In the genomic region with DNA sequence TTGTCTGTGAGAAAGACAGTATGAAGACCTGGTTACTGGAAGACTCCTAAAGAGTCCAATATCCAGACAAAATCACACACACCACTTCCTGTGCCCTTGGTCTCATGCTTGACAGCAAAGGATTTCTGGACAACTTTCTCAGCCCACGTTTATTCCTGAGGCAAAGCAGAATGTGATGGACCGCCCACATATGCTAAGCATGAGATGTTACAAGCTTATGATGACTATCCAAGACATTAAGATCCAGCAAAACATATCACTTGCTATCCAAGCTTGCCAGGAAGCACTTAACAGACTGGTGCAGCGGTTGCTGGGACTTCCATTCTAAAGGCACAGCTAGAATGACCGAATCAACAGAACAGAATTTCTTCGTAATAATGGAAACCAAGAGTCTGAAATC, we compare ENCODE assay signal across 10 mouse cellular contexts.
"Had no signal": no experiment of that assay in that cellular context is flagged by ENCODE, and none has a peak within 500 bp of the region (broad histone marks: within the 10 kb centered on the region; RNA-seq: fewer than 3 reads in every experiment).

No protein-coding gene starts in this region.

- DNase-seq: kidney, adult 2 months; kidney, postnatal 36 days; layer of hippocampus, postnatal 36 days; liver, embryonic 13.5 days; lung, adult 2 months; lung, postnatal 14 days; lung, postnatal 4 days; midbrain, embryonic 14.5 days; right cerebral cortex, postnatal 4 days; thymus, postnatal 36 days had no signal
